Mouse (Mus musculus) intestine, embryonic 14.5 days (tissue): Measurements from ENCODE around the gene Tmem209. TPM values are rescaled to one million over a fixed set of nuclear protein-coding genes. Genes with fewer than 3 reads are reported as not detected.
A peak's percentile ranks its signal among the peaks of the same experiment; 100 is the strongest.

Experiments
- ATAC-seq: fragments of 200-750 bp; cut with Nextera tagmentation; replicated peaks from 2 replicates; pipeline ENCODE4 v1.8.0; 2017; ENCODE audit warnings: low read depth, moderate number of reproducible peaks, moderate TSS enrichment, moderate library complexity; ENCODE audit not compliant: low FRiP score, low TSS enrichment
- DNase-seq: peaks from one replicate; pipeline ENCODE4 v3.0.0-alpha.2; 2018; ENCODE audit warnings: low spot score
- H3K27ac ChIP-seq: fragments of 300-500 bp; sonication (generic); 2 replicates; pipeline ENCODE4 v1.5.1; 2014; ENCODE audit warnings: low read depth, mild to moderate bottlenecking, control low read depth
- H3K27me3 ChIP-seq: fragments of 300-500 bp; sonication (generic); replicated peaks from 2 replicates; pipeline ENCODE4 v1.6.1; 2014; ENCODE audit warnings: low read length, control low read depth; ENCODE audit not compliant: control insufficient read depth, insufficient read depth
- H3K36me3 ChIP-seq: fragments of 300-500 bp; sonication (generic); 2 replicates; pipeline ENCODE4 v1.6.1; 2014; ENCODE audit warnings: low read length, control low read depth; ENCODE audit not compliant: control insufficient read depth, insufficient read depth
- H3K4me1 ChIP-seq: fragments of 300-500 bp; sonication (generic); replicated peaks from 2 replicates; pipeline ENCODE4 v1.6.1; 2014; ENCODE audit warnings: low read length, control low read depth, mixed read lengths; ENCODE audit not compliant: control insufficient read depth, insufficient read depth
- H3K4me2 ChIP-seq: fragments of 300-500 bp; sonication (generic); 2 replicates; pipeline ENCODE4 v1.6.1; 2014; ENCODE audit warnings: low read length
- H3K4me3 ChIP-seq: fragments of 300-500 bp; sonication (generic); 2 replicates; pipeline ENCODE4 v1.5.1; 2014; ENCODE audit warnings: low read depth, low read length, control low read depth, mixed read lengths
- H3K9ac ChIP-seq: fragments of 300-500 bp; sonication (generic); 2 replicates; pipeline ENCODE4 v1.6.1; 2014; ENCODE audit warnings: mild to moderate bottlenecking, low read length
- H3K9me3 ChIP-seq: fragments of 300-500 bp; sonication (generic); 2 replicates; pipeline ENCODE4 v1.6.1; 2016; ENCODE audit warnings: low read length, control low read depth; ENCODE audit not compliant: control insufficient read depth
- WGBS: fragments of 180-500 bp; shearing (Covaris S2); extraction: QIAGEN DNeasy Blood & Tissue Kit; methylation state at CpG from one replicate; pipeline ENCODE4 v1.1.7; 2014; 5-methylcytosine and 5-hydroxymethylcytosine counted together
- polyA plus RNA-seq: library from polyadenylated mRNA; unstranded; fragments of >200 nt; fragmentation: Nextera tagmentation; extraction: Ambion mirVana; gene quantifications from 2 replicates; pipeline ENCODE4 v1.2.1, GENCODE M21; 2014

Tmem209 gene
- polyA plus RNA-seq, 1 experiment from 2014 or later, result 40.9 TPM

DNA sequence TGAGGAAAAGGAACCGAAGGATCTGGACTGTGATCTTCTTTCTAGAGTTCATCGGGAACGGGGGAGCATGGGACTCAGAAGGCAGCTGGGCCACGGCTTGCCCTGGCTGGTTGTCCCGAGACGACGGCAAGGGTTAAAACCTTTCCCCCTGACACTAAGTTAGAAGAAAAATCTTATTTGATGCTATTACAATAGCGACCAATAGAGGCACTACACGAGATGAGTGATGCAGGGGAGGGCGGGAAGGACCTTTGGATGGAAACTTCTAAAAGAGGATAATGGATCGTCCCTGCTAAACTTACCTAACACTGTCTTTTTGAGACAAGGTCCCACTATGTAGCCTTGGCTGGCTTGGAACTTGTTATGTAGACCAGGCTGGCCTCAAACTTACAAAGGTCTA is 10.8 kb upstream of the Tmem209 start:
- H3K4me3 ChIP-seq, result no peak overlapping the region
- no peaks in the 10 kb centered on the region for H3K9me3 ChIP-seq
- H3K27me3 ChIP-seq, result no peaks in the 10 kb centered on the region
- H3K9ac ChIP-seq, result no peak overlapping the region
- DNase-seq (no peak), ATAC-seq (no peak)
- no peak overlapping the region for H3K27ac ChIP-seq
- WGBS, result 73% methylated on average over 11 of the region's 11 CpGs
- H3K4me1 ChIP-seq, result peaks cover 6% of the 10 kb centered on the region
- H3K36me3 ChIP-seq, result no peaks in the 10 kb centered on the region
- H3K4me2 ChIP-seq, result no peak overlapping the region

DNA sequence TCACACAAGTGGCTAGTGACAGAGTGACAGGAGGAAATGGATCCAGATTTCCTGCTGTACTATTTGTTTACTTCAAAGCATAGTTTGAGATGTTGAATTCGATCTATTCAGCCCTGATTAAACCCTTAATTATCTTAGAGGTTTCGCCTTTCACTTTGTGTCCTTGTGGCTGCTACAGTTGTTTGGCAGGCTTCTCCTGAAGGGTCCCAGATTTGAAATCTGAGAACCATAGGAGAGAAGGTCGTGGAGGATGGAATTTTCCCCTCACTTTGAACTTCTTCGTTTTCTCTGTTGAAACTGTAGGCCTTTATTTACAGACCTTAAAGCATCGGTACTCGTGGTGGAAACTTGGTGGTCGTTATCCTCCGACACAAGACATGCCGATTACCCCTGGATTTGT is 4.7 kb upstream of the Tmem209 start:
- no peak overlapping the region for H3K4me3 ChIP-seq
- no peaks in the 10 kb centered on the region for H3K9me3 ChIP-seq
- 14% methylated on average over 9 of the region's 9 CpGs for WGBS
- DNase-seq (no peak), ATAC-seq (no peak)
- no peaks in the 10 kb centered on the region for H3K36me3 ChIP-seq
- H3K9ac ChIP-seq, result 0 out of 2 replicates have a peak overlapping the region, but pooled peaks have one; percentile 27
- no peak overlapping the region for H3K4me2 ChIP-seq
- peaks cover 17% of the 10 kb centered on the region for H3K4me1 ChIP-seq
- H3K27me3 ChIP-seq, result no peaks in the 10 kb centered on the region
- H3K27ac ChIP-seq, result peak overlapping the region; percentile 51

DNA sequence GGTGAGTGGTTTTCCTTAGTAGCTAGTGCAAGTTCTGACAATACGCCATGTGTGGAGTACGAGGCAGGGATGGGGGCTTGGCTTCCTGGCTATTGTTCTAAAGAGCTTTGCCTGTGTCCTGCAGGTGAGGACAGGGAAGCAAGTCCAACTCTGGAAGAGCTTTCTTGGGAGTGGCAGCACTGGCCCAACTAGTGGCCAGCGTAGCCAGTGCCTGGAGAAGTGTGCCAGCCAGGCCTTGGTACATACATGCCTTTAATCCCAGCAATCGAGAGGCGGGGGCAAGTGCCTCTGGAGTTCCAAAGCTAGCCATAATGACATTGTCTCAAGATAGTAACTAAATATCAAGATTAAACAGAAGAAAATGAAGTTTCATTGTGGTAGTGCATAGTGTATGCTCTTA is 708 bp upstream of the Tmem209 start:
- no peak for ATAC-seq
- no peaks in the 10 kb centered on the region for H3K9me3 ChIP-seq

DNA sequence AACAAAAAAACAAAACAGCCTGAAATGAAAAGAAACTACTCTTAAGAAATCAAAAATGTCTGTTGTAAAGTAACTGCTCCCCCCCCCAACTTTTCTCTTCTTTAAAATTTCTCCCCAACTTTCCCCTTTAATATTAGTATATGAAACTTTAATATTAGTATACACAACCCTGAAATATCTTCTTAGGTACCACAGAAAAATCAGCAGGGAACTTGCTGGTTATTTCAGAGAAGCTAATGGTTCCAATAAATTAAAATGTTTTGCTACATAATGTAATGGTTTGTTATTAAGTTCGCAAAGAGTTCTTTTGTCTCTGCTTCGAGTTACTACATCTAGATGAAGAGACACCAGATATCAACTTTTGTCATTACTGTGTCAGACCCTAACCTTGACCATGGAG is 759 bp downstream of the Tmem209 start:
- Histone ChIP-seq H3K4me3 (peak overlapping the region; percentile 57), H3K4me1 (peaks cover 7% of the 10 kb centered on the region), H3K27ac (peak overlapping the region; percentile 98), H3K4me2 (peak overlapping the region; percentile 72), H3K9ac (peak overlapping the region; percentile 85), H3K36me3 (peaks cover 25% of the 10 kb centered on the region), H3K27me3 (no peaks in the 10 kb centered on the region), H3K9me3 (no peaks in the 10 kb centered on the region)
- DNase-seq (no peak), ATAC-seq (no peak)
- 7% methylated on average over 2 of the region's 2 CpGs for WGBS

More for the DNA sequence above, 708 bp upstream of the Tmem209 start:
- Histone ChIP-seq H3K27ac (peak overlapping the region; percentile 98), H3K4me1 (peaks cover 17% of the 10 kb centered on the region), H3K36me3 (peaks cover 14% of the 10 kb centered on the region), H3K4me3 (no peak overlapping the region), H3K4me2 (peak overlapping the region; percentile 72), H3K9ac (peak overlapping the region; percentile 36), H3K27me3 (no peaks in the 10 kb centered on the region)
- WGBS, result 74% methylated on average over 5 of the region's 5 CpGs
- no peak for DNase-seq

DNA sequence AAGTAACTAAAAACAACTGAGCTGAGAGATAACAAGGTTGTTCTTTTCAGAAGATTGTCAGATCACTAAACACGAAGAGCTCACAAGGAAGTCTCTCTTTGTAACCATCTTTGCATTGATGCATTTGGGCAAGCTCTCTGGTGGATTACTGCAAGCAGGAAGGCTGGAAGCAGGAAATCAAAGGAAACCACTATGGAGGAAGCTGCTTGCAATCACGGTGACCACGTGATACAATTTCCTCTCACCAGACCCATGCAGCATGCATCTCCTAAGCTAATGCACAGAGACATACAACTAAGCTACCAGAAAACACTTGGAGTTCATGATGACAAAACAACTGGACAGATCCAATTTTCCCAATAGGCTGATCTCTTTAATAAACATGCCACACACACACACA is 10.5 kb downstream of the Tmem209 start:
- WGBS, result 91% methylated on average over 3 of the region's 3 CpGs
- Histone ChIP-seq H3K36me3 (peaks cover 69% of the 10 kb centered on the region), H3K27me3 (no peaks in the 10 kb centered on the region), H3K4me3 (no peak overlapping the region), H3K4me2 (no peak overlapping the region), H3K27ac (no peak overlapping the region), H3K9me3 (no peaks in the 10 kb centered on the region), H3K4me1 (no peaks in the 10 kb centered on the region), H3K9ac (no peak overlapping the region)
- DNase-seq (no peak), ATAC-seq (no peak)

DNA sequence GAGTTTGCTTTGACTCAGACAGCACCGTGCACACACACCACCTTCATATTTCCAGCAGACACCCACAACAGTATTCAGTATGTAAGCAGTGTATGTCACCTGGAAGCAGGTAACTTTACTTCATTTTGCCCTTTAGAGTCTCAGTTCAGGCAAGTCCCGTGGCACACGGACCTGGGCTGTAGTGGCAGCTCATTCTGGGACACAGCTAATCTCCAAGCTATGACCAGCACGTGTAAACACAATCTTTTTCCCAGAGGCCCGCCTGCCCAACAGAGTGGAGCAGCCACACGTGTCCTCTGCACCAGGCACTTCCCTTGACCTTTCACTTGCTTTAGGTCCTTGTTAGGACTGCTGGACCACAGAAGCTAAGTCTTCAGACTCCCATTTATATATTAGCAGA is 23.1 kb downstream of the Tmem209 start:
- H3K27ac ChIP-seq, result no peak overlapping the region
- DNase-seq, result no peak
- H3K36me3 ChIP-seq, result peaks cover 88% of the 10 kb centered on the region
- no peak for ATAC-seq
- H3K4me3 ChIP-seq, result no peak overlapping the region
- H3K4me1 ChIP-seq, result no peaks in the 10 kb centered on the region
- H3K27me3 ChIP-seq, result no peaks in the 10 kb centered on the region
- no peak overlapping the region for H3K4me2 ChIP-seq
- no peak overlapping the region for H3K9ac ChIP-seq
- H3K9me3 ChIP-seq, result no peaks in the 10 kb centered on the region
- WGBS, result 85% methylated on average over 6 of the region's 6 CpGs

DNA sequence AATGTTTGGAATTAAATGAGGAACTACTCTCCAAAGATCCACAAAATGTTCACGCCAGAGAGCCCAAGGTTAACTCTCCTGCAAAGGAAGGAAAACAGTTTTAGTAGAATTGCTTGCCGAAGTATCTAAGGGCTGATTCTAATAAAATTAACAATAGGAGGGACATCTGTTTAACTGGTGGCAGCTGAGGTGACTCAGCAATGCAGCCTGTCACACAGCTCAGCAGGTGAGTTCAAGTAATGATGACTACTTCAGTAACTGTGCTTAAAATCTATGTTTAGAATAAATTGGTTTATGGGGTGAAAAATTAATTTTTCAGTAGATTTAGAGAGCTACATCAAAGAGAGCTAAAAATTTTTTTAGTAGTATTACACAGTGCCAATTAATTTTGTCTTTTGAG is 26.7 kb downstream of the Tmem209 start:
- H3K4me3 ChIP-seq, result no peak overlapping the region
- 83% methylated on average over 2 of the region's 2 CpGs for WGBS
- H3K27ac ChIP-seq, result no peak overlapping the region
- no peak for ATAC-seq
- H3K27me3 ChIP-seq, result no peaks in the 10 kb centered on the region
- H3K4me2 ChIP-seq, result no peak overlapping the region
- peaks cover 88% of the 10 kb centered on the region for H3K36me3 ChIP-seq
- no peaks in the 10 kb centered on the region for H3K9me3 ChIP-seq
- no peak overlapping the region for H3K9ac ChIP-seq
- no peak for DNase-seq
- H3K4me1 ChIP-seq, result no peaks in the 10 kb centered on the region

DNA sequence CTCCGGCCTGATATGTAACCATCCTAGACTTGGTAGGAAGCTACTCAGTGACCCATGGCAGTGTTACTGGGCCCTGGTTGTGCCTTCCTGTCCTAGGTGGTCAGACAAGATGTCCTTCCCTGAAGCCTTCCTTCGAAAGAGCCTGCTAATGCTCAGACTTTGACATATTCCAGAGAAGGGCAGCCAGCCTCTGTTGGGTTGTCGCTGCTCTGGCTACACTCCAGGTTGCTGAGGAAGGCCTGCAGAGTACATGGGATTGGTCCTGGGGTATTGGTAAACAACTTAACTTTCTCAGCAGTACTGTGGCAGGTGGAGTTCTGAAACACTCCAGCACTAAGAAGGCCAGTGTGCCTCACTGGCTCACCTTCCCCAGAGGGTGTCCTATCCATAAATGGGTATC is 30.2 kb downstream of the Tmem209 start:
- ATAC-seq, result no peak
- no peak overlapping the region for H3K4me2 ChIP-seq
- WGBS, result 75% methylated on average over 3 of the region's 3 CpGs
- DNase-seq, result no peak
- H3K9me3 ChIP-seq, result no peaks in the 10 kb centered on the region
- H3K27me3 ChIP-seq, result no peaks in the 10 kb centered on the region
- no peak overlapping the region for H3K4me3 ChIP-seq
- no peak overlapping the region for H3K9ac ChIP-seq
- H3K4me1 ChIP-seq, result peaks cover 16% of the 10 kb centered on the region
- H3K27ac ChIP-seq, result no peak overlapping the region
- H3K36me3 ChIP-seq, result peaks cover 56% of the 10 kb centered on the region

DNA sequence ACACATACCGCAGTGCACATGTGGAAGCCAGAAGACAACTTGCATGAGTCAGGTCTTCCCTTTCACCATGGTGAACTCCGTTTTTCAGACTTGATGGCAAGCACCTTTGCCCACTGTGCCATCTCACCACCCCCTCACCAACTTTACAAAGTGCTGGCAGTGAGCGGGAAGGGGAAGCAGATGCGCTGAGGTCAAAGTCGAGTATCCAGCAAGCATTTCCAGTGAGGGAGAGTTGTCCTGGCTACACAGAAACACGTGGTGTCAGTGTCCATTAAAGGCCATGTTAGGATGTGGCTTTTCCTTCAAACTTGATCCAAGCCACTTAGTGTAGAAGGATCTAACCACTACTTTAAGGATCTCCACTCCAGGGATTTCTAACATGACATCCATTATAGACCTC is 31.8 kb downstream of the Tmem209 start:
- no peak overlapping the region for H3K9ac ChIP-seq
- H3K4me1 ChIP-seq, result peaks cover 16% of the 10 kb centered on the region
- no peak overlapping the region for H3K4me2 ChIP-seq
- no peak overlapping the region for H3K4me3 ChIP-seq
- 85% methylated on average over 6 of the region's 6 CpGs for WGBS
- no peaks in the 10 kb centered on the region for H3K27me3 ChIP-seq
- ATAC-seq (no peak), DNase-seq (no peak)
- H3K27ac ChIP-seq, result 0 out of 2 replicates have a peak overlapping the region, but pooled peaks have one; percentile 9
- peaks cover 41% of the 10 kb centered on the region for H3K36me3 ChIP-seq
- H3K9me3 ChIP-seq, result no peaks in the 10 kb centered on the region
